Mouse (Mus musculus) liver, embryonic 14.5 days (tissue): ENCODE results near the gene Adgrl1.

Source experiments
- CTCF ChIP-seq: IDR thresholded peaks from 2 replicates; pipeline ENCODE4 v1.5.1; 2016; ENCODE audit warnings: antibody characterized with exemption, low read depth, control low read depth
- EP300 ChIP-seq: IDR thresholded peaks from 2 replicates; pipeline ENCODE4 v1.6.1; 2016; ENCODE audit warnings: antibody characterized with exemption, low read depth

GRCm38 (mm10) chr8:83914860-83915259 lies 15.0 kb downstream of the Adgrl1 start:
- no peak for TF ChIP-seq CTCF
- TF ChIP-seq EP300, result no peak
